Mouse (Mus musculus) layer of hippocampus, postnatal 14 days (tissue): ENCODE data around the gene Duox2. TPM values are rescaled to one million over a fixed set of nuclear protein-coding genes. Genes with fewer than 3 reads are reported as not detected.
"Not testable (repeated sequence)": the region's sequence is repeated elsewhere in the genome, so short reads cannot be mapped to it uniquely, and the experiment has no call there.

Source experiments
- DNase-seq, 2 experiments: peaks; one replicate each; pipeline ENCODE4 v3.0.0; 2021 to 2022; ENCODE audit warnings: low spot score in 2 of 2, mixed read lengths in 1 of 2
- long read RNA-seq, 2 experiments: library from polyadenylated mRNA; stranded (forward); transcript quantifications; one replicate each; pipeline ENCODE4 v2.0.0; 2021
- total RNA-seq, 2 experiments: library from RNA; stranded (reverse); gene quantifications; 2 replicates each; pipeline ENCODE4 v1.2.3; 2021

The Duox2 gene
- under 1 TPM in 1 of 2 experiments, not detected in 1; 0.09 TPM for total RNA-seq
- long read RNA-seq, experiment 1: 0 reads
- long read RNA-seq, experiment 2: 0 reads

DNA sequence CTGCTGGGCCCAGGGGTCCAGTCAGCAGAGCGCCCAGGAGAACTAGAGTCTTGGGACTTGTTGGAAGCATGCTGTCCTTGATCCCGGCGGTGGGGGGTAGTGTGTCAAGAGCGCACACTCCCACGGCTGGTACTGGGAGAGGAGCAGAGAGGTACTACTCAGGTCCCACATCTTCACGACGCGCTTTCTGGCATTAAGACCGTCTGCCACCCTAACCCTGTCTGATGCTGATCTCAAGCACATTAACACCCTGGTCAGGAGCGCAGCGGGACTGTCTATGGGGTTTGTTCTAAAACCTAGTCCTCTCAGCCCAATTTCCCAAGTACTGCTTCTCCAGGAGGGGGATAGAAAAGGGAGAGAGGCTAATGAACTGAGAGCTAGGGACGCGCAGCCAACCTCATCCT lies at the start of gene Duox2:
Gene Duox2, minus strand, starts transcription at position 354 of the 404 bp plus-strand sequence.
- DNase-seq: no peak

DNA sequence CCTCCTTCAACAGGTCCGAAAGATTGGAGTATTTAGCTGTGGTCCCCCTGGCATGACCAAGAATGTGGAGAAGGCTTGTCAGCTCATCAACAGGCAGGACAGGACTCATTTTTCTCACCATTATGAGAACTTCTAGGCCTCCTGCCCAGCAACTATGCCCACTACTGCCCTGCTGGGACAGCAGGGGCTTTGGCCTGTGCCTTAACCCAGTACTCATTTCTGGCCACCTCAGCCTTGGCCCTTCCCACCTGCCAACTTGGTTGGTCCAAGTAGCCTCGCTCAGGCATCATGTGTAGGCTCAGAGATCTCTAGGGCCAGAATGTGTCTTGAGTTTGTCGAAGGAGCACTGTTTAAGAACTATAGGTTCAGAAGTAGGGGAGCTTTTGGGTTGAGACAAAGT lies 49.0 kb upstream of the Duox2 start:
- DNase-seq: no peak

DNA sequence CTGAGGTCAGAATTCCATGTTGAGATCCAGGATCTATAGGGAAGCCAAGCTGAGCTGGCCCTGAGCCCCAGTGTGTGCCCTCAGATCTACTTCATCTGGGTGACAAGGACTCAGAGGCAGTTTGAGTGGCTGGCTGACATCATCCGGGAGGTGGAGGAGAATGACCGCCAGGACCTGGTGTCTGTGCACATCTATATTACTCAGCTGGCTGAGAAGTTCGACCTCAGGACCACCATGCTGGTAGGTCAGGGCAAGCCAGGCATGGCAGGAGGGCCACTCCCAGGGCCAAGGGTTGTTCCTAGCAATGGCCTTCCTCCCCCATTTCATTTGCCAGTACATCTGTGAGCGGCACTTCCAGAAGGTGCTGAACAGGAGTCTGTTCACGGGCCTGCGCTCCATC lies 47.9 kb upstream of the Duox2 start:
- not testable (repeated sequence) for DNase-seq

DNA sequence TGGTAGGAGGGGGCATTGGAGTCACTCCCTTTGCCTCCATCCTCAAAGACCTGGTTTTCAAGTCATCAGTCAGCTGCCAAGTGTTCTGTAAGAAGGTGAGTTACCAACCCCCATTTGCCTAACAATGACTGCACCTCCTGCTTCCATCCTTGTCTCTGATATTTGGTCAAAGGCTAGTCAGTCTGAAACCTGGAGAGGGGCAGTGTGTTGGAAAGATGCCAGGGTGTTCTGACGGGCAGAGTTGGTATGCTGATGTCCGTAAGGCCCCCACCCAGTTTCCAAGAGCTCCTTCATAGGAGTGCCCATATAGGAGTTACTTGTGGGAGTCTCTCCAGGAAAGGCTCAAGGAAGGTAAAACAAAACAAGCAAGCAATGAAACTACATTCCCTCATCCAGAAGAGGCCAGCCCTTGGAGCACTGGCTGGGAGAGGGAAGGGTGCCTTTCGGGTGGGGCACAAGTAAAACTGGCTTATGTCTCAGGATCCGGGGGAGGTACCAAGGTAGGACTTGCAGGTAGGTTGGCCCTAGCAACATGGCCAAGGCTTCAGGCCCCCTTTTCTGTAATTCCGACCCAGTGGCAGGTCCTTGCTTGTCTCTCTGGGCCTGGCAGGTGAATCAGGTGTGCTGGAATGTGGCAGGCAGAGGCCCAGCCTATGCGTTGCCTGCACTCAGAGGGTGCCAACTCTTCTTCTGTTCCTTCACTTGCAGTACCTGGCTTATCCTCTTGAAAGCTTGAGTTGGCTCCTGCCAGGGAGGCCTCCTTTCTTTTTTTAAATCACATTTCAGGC lies 47.1 kb upstream of the Duox2 start:
- DNase-seq: no peak

DNA sequence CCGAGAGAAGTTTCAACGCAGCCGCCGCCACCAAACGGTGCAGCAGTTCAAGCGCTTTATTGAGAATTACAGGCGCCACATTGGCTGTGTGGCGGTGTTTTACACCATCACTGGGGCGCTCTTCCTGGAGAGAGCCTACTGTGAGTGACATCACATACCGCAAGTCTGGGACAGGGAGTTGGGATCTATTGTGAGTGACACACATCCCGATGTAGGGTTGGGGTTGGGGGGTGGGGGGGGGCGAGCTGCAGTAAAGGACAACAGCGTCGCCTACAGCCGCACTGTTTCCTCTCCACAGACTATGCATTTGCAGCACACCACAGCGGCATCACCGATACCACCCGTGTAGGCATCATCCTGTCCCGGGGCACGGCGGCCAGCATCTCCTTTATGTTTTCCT lies 39.0 kb upstream of the Duox2 start:
- no peak for DNase-seq

DNA sequence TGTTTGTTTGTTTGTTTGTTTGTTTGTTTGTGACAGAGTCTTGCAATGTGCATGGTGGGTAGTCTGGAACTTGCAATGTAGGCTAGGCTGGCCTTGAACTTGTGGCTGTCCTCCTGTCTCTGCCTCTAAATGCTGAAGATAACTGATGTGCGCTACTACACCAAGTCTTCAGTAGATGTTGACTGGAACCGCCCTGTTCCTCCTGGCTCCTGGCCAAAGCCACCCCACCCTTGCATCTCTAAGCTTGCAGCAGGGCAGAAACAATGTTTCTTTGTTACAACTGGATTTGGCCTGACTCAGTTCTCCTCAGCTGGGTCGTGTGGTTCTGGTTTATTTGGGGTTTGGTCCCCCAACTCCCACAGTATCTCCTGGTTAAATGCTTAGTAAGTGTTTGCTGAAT lies 35.9 kb upstream of the Duox2 start:
- no peak for DNase-seq

DNA sequence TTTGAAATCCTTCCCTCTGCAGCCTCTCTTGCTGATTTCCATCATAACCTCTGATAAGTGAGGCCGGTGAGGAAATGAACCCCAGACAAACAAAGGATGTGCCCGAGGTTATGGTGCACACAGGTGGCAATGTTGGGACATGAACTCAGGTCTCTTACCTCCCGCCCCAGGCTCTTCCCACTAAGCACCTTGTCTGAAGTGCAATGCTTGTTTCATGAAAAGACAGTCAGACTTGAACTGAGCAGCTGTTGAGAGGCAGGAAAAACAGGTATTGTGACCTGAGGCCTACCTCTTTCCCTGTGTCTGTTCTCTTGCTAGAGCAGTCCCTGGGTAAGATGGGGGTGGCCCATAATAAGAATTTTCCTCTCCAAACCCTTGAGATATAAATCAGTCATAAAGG lies 34.0 kb upstream of the Duox2 start:
- no peak for DNase-seq

DNA sequence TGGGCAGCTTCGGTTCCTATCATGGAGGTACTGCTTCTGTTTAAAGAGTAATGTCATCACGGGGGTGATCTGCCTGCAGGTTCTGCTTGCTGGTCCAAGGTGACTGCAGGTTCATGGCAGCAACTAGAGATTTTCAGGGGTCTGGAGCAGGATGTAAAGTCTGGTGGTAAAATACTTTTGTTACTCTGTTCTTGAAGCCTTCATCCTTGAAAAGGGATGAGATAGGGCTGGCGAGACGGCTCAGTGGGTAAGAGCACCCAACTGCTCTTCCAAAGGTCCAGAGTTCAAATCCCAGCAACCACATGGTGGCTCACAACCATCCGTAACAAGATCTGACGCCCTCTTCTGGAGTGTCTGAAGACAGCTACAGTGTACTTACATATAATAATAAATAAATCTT lies 32.1 kb upstream of the Duox2 start:
- DNase-seq: not testable (repeated sequence)

DNA sequence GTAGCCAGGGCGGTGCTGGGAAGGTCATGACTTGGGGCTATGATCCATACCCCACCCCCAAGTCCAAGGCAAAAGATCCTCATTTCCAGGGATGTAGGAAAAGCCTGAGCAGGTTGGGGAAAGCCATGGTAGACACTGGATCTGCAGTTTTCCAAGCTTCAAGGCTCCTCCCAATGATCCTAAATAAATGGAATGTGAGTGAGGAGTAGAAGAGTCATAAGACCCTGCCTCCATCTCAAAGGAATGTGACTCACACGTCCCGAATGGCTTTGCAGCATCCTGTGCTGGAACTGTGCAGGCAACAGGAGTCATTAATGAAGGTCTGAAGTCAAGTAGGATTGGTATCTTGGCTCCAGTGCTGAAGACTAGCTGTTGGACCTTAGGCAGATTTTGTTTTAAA lies 29.7 kb upstream of the Duox2 start:
- no peak for DNase-seq

DNA sequence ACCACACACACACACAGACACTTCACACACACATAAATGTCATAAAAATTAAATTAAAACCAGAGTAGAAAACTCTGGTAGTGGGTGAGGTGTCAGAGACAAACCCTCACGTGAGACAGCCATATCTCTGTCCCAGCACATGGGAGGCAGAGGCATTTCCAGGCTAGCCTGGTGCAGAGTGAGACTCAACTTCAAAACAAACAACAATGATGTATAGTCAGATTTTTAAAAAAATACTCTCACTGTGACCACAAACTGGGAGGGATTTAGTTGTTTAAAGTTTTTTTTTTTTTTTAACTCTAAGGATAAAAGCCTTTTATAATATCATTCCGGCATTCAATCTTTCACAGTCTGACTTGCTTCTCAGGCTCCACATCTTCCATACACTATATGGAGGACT lies 27.1 kb upstream of the Duox2 start:
- no peak for DNase-seq

DNA sequence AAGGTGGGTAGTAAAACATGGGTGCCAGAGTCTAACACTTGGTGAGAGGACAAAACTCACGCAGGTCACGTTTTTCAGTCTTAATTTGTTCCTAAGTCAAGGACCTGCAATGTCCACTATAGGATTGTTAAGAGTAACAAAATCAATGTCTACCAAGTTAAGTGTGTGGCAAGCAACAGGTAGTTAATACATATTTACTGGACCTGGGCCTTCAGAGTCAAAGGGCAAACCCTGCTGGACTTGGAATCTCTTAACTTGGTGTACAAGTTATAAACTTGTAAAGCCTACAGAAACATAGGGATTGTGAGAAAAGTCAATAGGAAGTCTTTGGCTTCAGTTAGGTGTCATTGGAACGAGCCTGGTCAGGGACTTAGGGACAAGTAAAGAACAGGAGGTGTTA lies 26.3 kb upstream of the Duox2 start:
- DNase-seq: no peak

DNA sequence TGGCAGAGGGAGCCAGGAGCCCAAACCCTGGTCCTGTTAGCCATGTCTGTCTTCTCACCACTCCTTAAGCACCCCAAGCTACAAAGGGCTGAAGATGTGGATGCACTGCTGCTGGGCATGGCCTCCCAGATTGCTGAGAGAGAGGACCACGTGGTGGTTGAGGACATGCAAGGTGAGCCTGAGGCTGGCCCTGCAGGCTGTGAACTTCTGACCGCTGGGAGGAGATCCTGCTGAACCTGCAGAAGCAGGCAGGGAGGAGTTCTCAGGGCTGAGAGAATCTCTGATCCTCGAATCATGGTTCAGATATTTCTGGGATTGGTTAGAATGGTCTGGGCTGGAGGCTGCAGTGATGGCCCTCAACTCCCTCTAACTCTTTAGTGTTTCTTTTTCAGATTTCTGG lies 25.7 kb upstream of the Duox2 start:
- DNase-seq: no peak

DNA sequence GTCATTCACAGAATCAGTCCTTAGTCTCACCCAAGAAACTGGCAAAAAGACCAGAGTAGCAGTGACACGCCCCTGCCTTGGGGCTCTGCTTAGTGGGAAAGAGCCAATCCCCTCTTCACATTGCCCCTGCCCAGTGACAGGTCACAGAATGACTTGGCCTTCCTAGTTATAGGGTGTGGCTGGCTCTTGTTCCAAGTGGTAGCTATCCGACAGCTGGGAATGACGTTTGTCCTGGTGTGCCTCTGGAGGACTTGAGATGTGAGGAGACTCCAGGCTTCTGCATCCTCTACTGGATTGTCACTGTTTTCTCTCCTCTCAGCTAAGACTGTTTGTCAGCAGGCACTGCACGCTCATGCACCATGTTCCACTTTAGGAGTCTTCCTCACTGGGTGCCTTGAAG lies 19.1 kb upstream of the Duox2 start:
- no peak for DNase-seq

DNA sequence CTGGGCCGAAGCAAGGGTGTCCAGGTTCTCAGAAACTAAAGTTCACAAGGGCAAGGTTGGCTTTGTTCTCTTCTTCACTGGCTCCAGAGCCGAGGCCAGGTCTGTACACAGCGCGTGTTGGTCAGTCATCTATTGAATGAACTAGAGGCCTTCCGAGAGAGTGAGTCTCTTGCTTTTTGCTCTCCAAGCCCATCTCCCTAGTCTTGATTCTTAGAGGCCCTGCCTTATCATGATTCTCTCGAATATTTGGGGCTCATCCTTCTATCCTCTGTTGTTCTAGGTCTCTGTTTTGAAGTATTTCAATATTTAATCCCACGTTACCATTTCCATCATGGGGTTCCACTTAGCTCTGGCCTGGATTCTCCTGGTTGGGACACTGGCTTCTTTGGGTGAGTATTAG lies 17.1 kb upstream of the Duox2 start, which contains the start of gene Duox1:
Gene Duox1, plus strand, starts transcription at position 301 of the 400 bp plus-strand sequence.
- no peak for DNase-seq

DNA sequence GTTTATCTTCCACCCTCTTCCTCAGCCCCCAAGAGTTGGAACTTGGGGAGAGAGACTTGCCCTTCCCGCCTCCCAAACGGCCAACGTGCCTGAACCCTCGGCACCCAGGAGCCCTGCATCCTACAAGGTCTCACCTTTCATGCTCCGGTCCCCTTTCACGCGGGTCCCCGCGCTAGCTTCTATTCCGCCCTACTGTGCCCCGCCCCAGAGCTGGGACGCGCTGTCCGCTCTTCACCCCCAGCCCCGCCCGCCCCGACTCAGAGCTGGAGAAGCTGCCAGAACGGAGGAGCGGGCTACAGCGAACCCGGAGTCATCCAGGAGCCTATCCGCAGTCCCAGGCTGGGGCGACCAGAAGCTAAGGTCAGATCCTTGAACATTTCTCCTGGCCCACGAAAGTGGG lies 15.3 kb upstream of the Duox2 start, which contains the start of gene Duoxa1:
Gene Duoxa1, minus strand, starts transcription at position 195 of the 400 bp plus-strand sequence.
- DNase-seq: no peak

DNA sequence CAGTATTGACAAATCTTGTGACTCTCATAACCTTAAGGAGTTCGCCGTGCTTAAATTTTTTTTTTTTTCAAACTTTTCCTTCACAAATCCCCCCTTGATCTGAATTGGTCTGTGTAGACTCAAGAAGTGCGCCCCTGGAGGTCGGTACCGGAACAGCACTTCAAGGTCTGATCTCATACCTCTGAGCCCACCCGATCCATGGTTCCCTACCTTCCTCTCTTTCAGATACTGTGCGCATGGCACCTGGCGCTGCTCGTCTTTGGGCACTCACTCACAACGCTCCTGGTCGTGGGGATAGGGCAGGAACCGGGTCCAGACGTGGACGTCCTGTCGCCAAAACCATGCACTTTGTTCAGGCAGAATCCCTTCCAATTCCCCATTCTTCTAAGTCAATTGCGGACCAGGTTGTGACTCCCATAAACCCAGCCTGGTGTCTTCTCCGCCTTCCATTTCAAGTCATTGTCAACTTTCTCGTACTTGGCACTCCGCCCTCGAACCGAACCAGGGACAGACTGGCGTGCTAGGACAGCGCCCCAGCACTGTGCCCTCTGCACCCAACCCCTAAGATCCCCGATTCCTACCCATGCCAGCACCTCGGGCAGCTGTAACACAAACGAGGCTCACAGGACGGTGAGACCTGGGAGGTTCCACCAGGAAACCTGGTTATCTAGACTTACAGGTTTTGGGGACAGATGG lies 14.6 kb upstream of the Duox2 start:
- peak in 1 of 2 experiments; percentile 35 for DNase-seq

DNA sequence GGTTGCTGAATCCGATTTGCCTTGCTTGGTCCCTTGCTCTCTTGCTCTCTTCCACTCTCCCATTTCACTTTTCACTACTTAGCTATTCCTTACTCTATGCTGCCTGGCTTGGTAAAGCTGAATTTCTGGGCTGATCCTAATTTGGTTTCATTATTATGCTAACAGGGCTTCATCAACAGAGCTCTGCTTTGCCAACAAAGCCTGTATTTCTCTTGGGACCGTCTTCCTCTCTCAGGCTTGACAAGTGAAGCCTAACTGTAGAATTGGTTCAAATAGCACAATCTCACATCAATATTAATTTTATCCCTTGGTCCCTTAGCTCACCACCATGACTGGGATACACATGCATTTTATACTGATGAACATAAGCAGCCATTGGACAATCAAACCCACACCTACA lies 13.3 kb upstream of the Duox2 start:
- no peak for DNase-seq

DNA sequence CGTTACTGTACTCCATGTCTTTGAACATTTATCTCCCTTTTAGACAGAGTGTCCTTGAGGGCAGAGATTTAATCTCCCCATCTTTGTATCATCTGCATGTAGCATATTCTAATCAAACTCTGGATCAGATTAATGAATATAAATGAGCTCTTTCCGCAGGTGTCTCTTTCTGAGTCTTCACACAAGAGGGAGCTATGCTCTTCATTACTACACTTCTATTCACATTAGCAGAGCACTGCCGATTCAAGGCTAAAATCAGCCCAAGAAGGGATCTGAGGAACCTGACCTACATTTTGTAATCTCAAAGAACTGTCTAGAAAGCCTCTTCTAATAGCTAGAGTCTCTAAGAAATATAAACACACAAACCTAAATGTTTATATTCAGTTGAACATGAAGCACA lies 11.4 kb upstream of the Duox2 start:
- no peak for DNase-seq

DNA sequence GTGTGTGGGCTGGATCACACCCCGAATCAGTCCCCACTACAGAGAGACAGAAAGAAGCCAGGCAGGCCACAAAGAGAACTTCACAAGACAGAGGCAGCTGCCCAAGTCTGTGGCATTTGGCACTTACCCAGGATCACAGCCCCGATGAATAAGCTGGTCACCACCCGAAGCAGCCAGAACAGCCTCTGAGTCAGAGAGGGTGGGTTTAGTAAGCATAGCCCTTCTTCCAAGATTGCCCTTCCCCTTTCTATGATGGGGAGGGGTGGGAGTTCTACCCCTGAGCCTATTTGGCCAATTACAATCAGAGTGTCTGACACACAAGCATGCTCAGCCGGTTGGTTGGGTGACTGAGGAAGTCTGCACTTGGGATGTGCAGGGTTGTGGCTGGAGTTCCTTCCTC lies 7.9 kb upstream of the Duox2 start:
- peak in 1 of 2 experiments; percentile 39 for DNase-seq

DNA sequence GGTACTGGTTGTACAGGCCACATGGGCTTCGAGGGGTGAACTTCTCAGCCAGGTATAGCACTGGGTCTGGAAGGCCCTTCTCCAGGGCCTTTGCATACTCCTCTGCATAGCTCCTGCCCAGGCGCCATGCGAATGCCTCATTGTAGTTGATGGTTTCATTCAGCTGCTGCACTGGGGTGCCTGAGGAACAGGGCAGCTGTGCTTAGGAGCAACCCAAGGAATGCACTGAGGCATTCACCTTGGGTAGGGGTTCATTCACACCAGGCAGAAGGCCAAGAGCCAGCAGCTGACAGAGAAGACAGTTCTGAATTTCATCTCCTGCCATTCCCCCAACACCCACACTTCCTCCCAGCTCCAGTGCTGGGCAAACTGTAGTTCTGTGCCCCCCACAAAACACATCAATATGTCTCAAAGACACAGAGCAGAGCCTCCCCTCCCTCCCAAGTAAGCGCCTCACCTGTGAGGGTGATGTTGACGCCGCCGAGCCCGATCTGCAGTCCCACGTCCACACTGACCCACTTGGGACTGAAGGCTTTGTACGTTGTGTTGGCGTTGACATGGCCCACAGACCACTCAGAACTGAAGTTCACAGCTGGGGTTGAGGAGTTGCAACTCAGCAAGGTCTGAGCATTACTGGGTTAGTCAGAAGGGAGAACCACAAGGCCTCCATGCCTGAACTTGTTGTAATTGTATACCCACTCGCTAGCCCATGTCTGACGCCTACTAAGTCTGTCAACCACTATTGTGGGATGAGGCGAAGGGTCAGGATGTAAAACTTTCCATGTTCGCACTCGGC lies 7.0 kb upstream of the Duox2 start:
- no peak for DNase-seq

DNA sequence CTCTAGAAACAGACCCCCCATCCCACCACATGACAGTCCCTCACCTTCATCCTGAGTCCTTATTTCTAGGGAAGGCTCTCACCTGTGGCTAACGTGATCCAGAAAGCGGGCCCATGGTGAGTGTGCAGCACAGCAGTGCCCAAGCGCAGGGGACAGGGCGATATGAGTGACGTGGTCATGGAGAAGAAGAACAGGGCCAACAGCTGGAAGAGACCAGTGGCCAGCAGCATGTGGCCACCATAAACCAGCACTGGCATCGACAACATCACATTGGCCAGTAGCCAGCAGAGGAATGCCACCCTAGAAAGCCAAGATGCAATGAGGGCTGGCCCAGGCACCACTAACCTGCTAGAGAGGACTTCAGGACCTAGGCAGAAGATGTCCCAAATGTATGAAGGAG lies 6.3 kb upstream of the Duox2 start:
- no peak for DNase-seq
